Mouse (Mus musculus) heart, embryonic 11.5 days (tissue): ENCODE measurements around the gene Mettl22. TPM values are rescaled to one million over a fixed set of nuclear protein-coding genes. Genes with fewer than 3 reads are reported as not detected.

Experiments used
- ATAC-seq: fragments of 200-750 bp; cut with Nextera tagmentation; replicated peaks from 2 replicates; pipeline ENCODE4 v1.8.0; 2017; ENCODE audit warnings: moderate library complexity; ENCODE audit not compliant: insufficient number of reproducible peaks, low FRiP score, low TSS enrichment
- H3K27ac ChIP-seq: fragments of 300-500 bp; sonication (generic); 2 replicates; pipeline ENCODE4 v1.5.1; 2014; ENCODE audit warnings: mild to moderate bottlenecking, low read depth, low read length
- H3K27me3 ChIP-seq: fragments of 300-500 bp; sonication (generic); 2 replicates; pipeline ENCODE4 v1.6.1; 2014; ENCODE audit warnings: mild to moderate bottlenecking, low read length, mixed read lengths; ENCODE audit not compliant: control insufficient read depth, insufficient read depth
- H3K36me3 ChIP-seq: fragments of 300-500 bp; sonication (generic); 2 replicates; pipeline ENCODE4 v1.6.1; 2014; ENCODE audit warnings: mild to moderate bottlenecking, low read length, moderate library complexity, mixed read lengths; ENCODE audit not compliant: control insufficient read depth, insufficient read depth
- H3K4me1 ChIP-seq: fragments of 300-500 bp; sonication (generic); 2 replicates; pipeline ENCODE4 v1.6.1; 2014; ENCODE audit warnings: low read length; ENCODE audit not compliant: control insufficient read depth, insufficient read depth
- H3K4me2 ChIP-seq: fragments of 300-500 bp; sonication (generic); 2 replicates; pipeline ENCODE4 v1.6.1; 2014; ENCODE audit warnings: mild to moderate bottlenecking, moderate library complexity
- H3K4me3 ChIP-seq: fragments of 300-500 bp; sonication (generic); 2 replicates; pipeline ENCODE4 v1.5.1; 2014; ENCODE audit warnings: low read depth, low read length
- H3K9ac ChIP-seq: fragments of 300-500 bp; sonication (generic); 2 replicates; pipeline ENCODE4 v1.6.1; 2014; ENCODE audit warnings: mild to moderate bottlenecking, low read depth, low read length, moderate library complexity
- H3K9me3 ChIP-seq: fragments of 300-500 bp; sonication (generic); replicated peaks from 2 replicates; pipeline ENCODE4 v1.6.1; 2016; ENCODE audit warnings: low read length; ENCODE audit not compliant: control insufficient read depth
- WGBS: fragments of 180-500 bp; shearing (Covaris S2); extraction: QIAGEN DNeasy Blood & Tissue Kit; methylation state at CpG from one replicate; pipeline ENCODE4 v1.1.7; 2014; ENCODE audit not compliant: insufficient replicate concordance; 5-methylcytosine and 5-hydroxymethylcytosine counted together
- polyA plus RNA-seq: library from polyadenylated mRNA; unstranded; fragments of >200 nt; fragmentation: Nextera tagmentation; extraction: Ambion mirVana; gene quantifications from 2 replicates; pipeline ENCODE4 v1.2.1, GENCODE M21; 2014

The Mettl22 gene
- polyA plus RNA-seq = 39.7 and 45.3 TPM in 2 replicates

DNA sequence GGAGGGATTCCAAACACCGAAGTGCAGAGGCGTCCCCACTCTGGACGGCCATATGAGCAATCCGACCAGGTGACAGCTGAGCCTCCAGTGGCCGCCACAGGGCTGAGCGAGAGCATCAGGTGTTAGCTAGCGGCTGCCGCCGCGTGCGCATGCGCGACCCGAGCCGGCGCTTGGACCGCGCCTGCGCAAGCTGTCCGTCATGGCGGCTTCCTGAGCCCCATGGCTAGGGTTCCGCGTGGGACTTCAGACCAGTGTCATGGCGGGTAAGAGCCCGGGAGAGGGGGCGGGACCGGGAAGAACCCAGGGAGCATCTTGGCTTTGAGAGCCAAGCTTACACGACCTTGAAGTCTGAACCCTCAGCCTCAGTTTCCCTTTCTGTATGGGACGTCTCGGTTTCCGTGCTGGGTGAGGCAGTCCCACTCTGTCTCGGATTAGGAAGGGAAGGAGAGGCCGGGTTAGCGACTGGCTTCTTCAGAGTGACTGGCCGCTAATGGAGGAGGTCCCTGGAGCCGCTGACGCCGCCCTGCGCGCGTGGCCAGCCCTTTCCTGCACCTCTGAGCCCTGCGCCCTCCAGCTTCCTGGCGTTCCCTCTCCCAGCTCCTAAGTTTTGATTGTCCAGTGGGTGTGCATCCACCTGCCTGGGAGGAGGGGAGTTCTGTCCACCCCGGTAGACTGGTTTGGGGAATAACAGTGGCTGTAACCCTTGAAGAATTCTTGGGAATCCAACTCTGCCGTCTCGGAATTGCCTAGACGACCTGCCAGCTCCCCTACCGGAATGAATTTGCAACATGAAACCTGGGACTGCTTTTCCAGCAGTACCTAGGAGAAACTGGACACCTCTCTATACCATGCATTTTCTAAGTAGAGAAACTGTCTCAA is at the start of gene Mettl22:
Mettl22 (plus strand) TSS at position 186 of the 879 bp plus-strand sequence.
- Histone ChIP-seq H3K36me3 (0 out of 2 replicates have a peak, but pooled peaks cover 2% of the 10 kb centered on the region), H3K27me3 (no peaks in the 10 kb centered on the region), H3K4me3 (peak within 1 kb of the TSS; percentile 70), H3K4me1 (0 out of 2 replicates have a peak, but pooled peaks cover 3% of the 10 kb centered on the region), H3K9me3 (no peaks in the 10 kb centered on the region), H3K4me2 (peak within 1 kb of the TSS; percentile 65), H3K27ac (peak within 1 kb of the TSS; percentile 78), H3K9ac (peak within 1 kb of the TSS; percentile 85)
- under 1% methylated on average over 48 of the region's 48 CpGs for WGBS
- ATAC-seq = peak; percentile 98

DNA sequence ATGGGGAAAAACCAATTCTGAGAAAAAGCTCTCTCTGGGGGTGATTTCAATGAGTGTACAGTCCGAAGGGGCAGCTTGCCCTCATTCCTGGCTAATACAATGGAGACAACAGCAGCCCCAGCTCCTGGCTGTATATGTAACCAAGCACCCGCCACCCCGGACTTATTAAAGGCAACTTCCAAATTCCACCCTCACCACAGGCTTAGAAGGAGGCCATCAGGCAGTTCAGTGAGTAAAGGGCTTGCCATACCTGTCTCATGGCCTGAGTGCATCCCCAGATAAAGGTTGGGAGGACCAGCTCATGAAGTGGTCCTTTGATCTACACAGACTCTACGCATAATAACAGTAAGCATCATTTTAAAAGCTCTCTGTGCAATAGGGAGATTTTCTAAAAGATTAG is 49.7 kb upstream of the Mettl22 start:
- WGBS = 79% methylated on average over 4 of the region's 4 CpGs
- Histone ChIP-seq H3K4me2 (no peak overlapping the region), H3K27ac (no peak overlapping the region), H3K36me3 (no peaks in the 10 kb centered on the region), H3K9me3 (no peaks in the 10 kb centered on the region), H3K27me3 (peaks cover 32% of the 10 kb centered on the region), H3K9ac (no peak overlapping the region), H3K4me3 (no peak overlapping the region), H3K4me1 (0 out of 2 replicates have a peak, but pooled peaks cover 3% of the 10 kb centered on the region)
- no peak for ATAC-seq

DNA sequence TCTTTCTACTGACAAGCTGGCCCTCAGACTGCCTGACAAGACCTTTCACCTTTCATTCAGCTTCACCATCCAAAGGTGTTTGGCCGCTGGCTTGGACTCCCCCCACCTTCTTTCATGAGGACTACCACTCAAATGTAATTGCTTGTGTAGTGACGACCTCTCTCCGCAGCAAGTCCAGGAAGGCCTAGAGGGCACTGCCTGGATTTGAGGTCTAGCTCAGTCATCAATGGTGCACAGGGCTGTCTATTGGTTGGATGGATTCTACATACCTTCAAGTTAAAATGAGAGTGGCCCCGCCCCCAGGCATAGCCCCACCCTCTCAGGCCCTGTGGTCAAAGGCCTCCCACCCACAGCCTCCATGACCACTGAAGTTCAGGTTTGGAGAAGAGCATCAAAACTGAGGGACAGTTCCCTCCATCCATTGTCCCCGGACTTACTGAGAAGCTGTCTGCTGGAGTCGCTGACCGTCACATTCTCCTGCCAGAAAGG is 46.9 kb upstream of the Mettl22 start:
- no peak overlapping the region for H3K27ac ChIP-seq
- WGBS = 38% methylated on average over 7 of the region's 7 CpGs
- no peaks in the 10 kb centered on the region for H3K9me3 ChIP-seq
- peaks cover 50% of the 10 kb centered on the region for H3K27me3 ChIP-seq
- 0 out of 2 replicates have a peak, but pooled peaks cover 3% of the 10 kb centered on the region for H3K4me1 ChIP-seq
- H3K4me3 ChIP-seq = no peak overlapping the region
- no peaks in the 10 kb centered on the region for H3K36me3 ChIP-seq
- H3K9ac ChIP-seq = no peak overlapping the region
- no peak overlapping the region for H3K4me2 ChIP-seq
- no peak for ATAC-seq

DNA sequence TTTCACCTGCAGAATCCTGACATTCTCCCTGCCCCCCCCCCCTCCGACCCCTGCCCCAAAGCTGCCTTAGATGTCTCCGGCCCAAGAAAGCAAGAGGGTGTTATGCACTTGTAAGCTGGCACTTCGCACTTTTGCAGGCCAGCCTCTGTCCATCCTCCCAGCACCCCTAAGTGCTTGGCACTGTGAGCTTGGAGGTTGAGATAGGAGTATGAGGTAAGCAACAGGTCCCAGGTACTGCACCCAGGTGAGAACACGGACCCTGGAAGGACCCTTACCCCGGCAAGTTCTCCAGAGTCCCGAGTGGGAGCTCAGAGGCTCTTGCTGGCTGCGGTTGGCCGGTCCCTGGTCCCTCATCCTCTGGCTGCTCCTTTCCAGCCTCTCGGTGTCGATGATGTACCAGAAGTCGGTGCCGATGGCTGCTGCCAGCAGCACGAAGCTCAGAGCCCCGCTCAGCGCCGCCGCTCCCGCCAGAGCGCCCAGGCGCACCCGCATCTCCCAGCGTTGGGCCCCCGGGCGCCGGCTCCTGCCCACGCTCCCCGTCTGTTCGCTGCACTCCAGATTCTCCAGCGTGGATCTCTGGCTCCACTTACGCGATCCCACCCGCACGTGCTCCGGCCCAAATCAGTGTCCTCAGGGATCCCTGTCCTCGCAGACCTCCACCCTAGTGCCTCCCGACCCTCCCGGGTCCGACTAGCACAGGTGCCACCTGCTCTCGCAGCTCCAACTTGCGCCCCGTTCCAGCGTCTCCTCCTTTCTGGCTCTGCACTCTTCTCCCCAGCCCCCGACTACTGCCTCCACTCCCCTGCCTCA is 46.2 kb upstream of the Mettl22 start:
- H3K9ac ChIP-seq = no peak overlapping the region
- no peak for ATAC-seq

DNA sequence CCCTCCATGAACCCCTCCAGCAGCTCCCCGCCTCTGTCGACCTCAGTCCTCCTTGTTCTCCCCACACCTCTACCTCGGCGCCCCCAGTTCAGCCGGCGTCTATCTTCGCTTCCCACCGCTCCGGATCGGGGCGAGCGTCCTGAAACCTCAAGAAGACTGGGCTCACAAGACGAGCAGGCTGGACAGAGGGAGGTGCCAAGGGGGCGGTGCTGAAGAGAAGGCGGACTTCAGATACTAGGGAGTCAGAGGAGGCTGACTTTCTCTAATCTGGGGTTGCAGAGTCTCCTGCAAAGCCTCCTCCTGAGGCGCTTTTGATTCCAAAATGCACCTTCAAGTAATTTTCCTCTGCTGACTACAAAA is 45.6 kb upstream of the Mettl22 start, which contains the start of gene Tmem114:
Tmem114 (minus strand) TSS at position 166 of the 360 bp plus-strand sequence.
- Histone ChIP-seq H3K9me3 (no peaks in the 10 kb centered on the region), H3K36me3 (no peaks in the 10 kb centered on the region), H3K27ac (no peak within 1 kb of the TSS), H3K4me2 (peak within 1 kb of the TSS; percentile 65), H3K27me3 (peaks cover 50% of the 10 kb centered on the region), H3K4me3 (peak within 1 kb of the TSS; percentile 37), H3K9ac (no peak within 1 kb of the TSS), H3K4me1 (0 out of 2 replicates have a peak, but pooled peaks cover 3% of the 10 kb centered on the region)
- 2% methylated on average over 16 of the region's 16 CpGs for WGBS
- ATAC-seq = no peak

More for the DNA sequence above, 46.2 kb upstream of the Mettl22 start:
- H3K4me1 ChIP-seq = 0 out of 2 replicates have a peak, but pooled peaks cover 3% of the 10 kb centered on the region
- H3K4me2 ChIP-seq = peak overlapping the region; percentile 65
- 5% methylated on average over 43 of the region's 43 CpGs for WGBS
- peak overlapping the region; percentile 37 for H3K4me3 ChIP-seq
- H3K9me3 ChIP-seq = no peaks in the 10 kb centered on the region
- peaks cover 50% of the 10 kb centered on the region for H3K27me3 ChIP-seq
- no peaks in the 10 kb centered on the region for H3K36me3 ChIP-seq
- no peak overlapping the region for H3K27ac ChIP-seq

DNA sequence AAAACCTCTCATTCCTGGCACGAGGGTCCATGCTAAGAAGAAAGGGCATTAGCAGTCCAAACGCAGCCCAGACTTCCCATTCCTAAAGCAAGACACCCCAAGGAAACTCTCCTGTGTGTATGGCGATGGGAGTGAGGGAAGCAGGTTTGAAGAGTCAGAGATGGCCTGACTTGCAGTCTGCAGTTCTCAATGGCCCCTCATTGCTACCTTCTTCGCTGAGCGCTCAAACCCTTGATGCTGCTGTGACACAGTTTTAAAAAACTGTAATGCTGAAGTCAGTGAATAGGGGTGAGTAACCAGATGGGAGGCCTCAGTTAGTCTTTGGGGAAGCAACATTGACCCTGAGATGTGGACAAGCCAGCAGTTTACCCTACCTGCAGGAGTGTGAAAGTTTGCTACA is 44.9 kb upstream of the Mettl22 start:
- H3K27me3 ChIP-seq = peaks cover 50% of the 10 kb centered on the region

DNA sequence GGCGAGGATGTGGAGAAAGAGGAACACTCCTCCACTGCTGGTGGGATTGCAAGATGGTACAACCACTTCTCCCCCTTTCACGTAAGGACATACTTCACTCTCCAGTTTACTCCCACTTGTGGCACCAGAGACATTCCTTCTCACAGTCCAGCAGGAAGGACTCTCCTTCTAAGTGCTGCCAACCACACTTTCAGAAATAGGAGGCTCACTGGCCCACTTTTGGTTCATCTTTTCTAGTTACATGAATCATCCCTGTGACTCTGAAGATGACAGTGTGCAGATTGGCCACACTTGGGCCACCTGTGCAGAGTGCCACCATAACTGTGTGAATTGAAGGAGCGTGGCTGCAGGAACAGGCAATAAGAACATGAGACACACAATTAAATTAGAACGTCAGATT is 41.1 kb upstream of the Mettl22 start:
- H3K4me1 ChIP-seq = 0 out of 2 replicates have a peak, but pooled peaks cover 3% of the 10 kb centered on the region
- H3K27me3 ChIP-seq = peaks cover 31% of the 10 kb centered on the region
- H3K4me2 ChIP-seq = no peak overlapping the region
- no peak for ATAC-seq
- H3K27ac ChIP-seq = no peak overlapping the region
- WGBS = 73% methylated on average over 4 of the region's 4 CpGs
- H3K9me3 ChIP-seq = no peaks in the 10 kb centered on the region
- no peak overlapping the region for H3K4me3 ChIP-seq
- H3K36me3 ChIP-seq = no peaks in the 10 kb centered on the region
- H3K9ac ChIP-seq = no peak overlapping the region

More for the DNA sequence above, 44.9 kb upstream of the Mettl22 start:
- no peak overlapping the region for H3K4me2 ChIP-seq
- 68% methylated on average over 5 of the region's 5 CpGs for WGBS
- no peak for ATAC-seq
- H3K9ac ChIP-seq = no peak overlapping the region
- H3K4me3 ChIP-seq = no peak overlapping the region
- H3K36me3 ChIP-seq = no peaks in the 10 kb centered on the region
- H3K27ac ChIP-seq = no peak overlapping the region
- H3K9me3 ChIP-seq = no peaks in the 10 kb centered on the region
- 0 out of 2 replicates have a peak, but pooled peaks cover 3% of the 10 kb centered on the region for H3K4me1 ChIP-seq

DNA sequence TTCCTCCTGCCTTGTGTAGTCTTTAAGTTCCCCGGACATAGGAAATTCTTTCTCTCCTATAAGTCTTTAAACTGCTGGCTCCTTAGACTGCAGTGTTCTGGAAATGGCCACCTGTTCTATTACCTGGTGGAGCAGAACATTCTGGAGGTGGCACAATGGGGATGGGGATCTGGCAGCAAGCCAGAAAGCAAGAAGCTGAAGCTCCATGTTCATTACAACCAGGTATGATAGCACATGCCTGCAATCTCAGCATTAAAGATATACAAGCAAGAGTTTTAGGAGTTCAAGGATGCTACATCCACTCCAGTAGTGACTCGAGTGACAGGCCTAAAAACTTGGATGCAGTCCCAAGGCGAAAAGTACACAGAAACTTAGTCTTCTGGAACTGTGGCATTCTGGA is 38.0 kb upstream of the Mettl22 start:
- Histone ChIP-seq H3K27ac (no peak overlapping the region), H3K36me3 (no peaks in the 10 kb centered on the region), H3K4me1 (no peaks in the 10 kb centered on the region), H3K9me3 (no peaks in the 10 kb centered on the region), H3K4me3 (no peak overlapping the region), H3K4me2 (no peak overlapping the region), H3K9ac (no peak overlapping the region), H3K27me3 (peaks cover under 1% of the 10 kb centered on the region; the same call in 1 of the 2 replicates)
- 74% methylated on average over 3 of the region's 3 CpGs for WGBS
- no peak for ATAC-seq
